Mouse (Mus musculus) mouse embryonic stem cell (cell line): ENCODE data around the gene Myom1.

ENCODE experiments used
- in situ Hi-C, 2 experiments: fragments of 300-500 bp; cut with MboI; formaldehyde crosslinking; loops; 1 replicate in 1 of 2; 3 replicates in 1 of 2; pipeline ENCODE4 v1.14.3; 2019 to 2020; ENCODE audit warnings: low sequenced_read_pairs in 2 of 2, low pct_unique_long_range_greater_than_20kb in 1 of 2, mixed read lengths in 1 of 2; ENCODE audit not compliant: unreplicated experiment in 1 of 2

The Myom1 gene

DNA sequence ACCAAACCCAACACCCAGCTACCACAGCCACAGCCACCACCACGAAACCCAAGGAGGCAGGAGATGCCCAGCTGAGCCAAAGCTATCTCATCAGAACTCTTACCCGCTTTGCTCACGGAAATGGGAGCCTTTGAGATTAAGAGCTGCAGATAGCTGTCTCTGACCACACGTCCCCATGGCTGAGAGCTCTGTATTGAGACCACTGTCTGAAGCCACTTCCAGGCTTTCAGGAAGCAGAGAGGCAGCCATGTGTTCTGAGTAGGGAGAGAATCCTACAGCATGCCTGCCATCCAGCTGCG is 38.1 kb downstream of the Myom1 start:
- in situ Hi-C loops = no loop called here

GRCm38 (mm10) chr17:71042645-71043044 is 40.2 kb downstream of the Myom1 start:
- in situ Hi-C loops = no loop called here

DNA sequence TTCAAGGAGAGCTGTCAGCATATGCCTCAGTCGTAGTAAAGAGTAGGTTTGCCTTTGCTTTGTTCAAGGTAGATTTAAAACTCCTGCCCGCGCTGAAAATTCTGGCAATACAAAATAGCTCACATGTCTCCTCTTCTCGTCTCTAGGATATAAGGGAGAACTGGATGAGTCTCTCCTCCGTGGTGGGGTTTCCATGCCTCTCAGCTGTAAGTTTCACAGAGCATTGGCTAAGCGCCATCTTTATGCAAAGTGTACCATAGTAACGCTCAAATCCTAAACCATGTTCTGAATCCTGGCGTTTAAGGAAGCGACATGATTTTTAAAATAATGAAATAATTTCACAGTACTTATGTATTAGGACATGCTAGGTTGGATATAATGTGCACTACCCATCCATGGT is 43.2 kb downstream of the Myom1 start:
- in situ Hi-C loops = no loop called here

GRCm38 (mm10) chr17:71046856-71047255 is 44.4 kb downstream of the Myom1 start:
- in situ Hi-C loops = no loop called here

DNA sequence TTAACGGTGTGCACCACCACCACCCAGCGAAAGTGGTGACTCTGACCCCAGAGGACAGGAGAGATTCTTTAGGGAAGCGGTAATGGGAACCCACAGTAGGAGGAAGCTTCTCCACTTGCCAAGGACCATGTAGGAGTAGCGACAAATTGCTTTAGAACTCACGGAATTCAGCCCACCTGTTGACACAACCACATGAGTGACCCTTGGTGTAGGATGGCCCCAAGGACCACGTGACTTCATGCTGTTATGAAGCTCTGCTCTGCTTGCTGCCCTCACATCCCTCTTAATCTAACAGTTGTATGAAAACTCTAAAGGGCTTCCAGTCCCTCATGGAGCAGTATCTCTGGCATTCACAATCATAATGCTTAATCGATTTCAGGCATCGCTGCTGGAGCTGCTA is 46.9 kb downstream of the Myom1 start:
- in situ Hi-C loops = no loop called here

GRCm38 (mm10) chr17:71053134-71053708 is 50.8 kb downstream of the Myom1 start:
- in situ Hi-C loops = no loop called here

DNA sequence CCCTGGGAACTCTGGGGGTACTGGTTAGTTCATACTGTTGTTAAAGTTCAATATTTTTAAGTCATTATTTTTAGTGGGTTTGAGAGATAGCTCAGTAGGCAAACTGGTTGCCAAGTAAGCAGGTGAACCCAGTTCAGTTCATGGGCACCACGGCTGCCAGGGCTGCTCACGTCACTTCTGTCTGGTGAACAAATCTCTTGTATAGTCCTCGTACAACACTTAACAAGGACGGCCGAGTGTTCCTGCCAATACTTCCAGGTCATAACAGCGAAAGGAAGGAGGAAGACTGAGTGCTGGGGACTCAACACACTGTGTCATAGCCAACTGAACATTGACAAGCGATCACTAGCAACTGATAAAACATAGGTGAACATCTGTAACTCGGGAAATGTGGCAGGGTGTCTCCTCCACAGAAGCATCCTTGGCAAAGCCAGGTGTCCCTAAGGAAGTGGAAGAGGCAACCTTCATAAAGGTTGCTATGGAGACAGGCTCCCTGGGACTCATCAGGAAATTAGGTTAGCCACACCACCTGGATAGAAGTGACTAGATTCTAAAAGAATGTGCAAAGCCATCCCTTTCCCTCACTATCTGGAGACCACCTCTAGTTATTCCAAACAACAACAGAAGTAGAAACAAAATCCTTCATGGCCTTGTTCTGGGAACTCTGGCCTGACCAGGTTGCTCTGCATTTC is 52.9 kb downstream of the Myom1 start:
- in situ Hi-C loops = no loop called here

DNA sequence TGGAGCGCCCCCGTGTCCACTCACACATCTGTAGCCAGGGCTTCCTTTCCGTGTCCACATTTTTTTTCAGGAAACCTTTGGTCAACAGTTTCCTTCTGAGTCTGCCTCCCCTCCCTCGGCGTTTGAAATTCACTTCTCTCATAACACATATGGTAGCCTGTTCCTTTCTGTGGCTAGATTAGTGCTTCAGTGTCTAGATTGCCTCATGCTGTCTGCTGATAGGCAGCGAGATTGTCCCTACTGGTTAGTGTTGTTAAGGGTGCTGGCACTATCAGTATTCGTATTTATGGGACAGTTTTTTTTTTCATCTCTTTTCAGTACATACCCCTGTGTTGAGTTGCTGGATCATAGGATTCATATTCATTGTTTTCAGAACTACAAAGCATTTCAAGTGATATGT is 54.0 kb downstream of the Myom1 start:
- in situ Hi-C loops = no loop called here

DNA sequence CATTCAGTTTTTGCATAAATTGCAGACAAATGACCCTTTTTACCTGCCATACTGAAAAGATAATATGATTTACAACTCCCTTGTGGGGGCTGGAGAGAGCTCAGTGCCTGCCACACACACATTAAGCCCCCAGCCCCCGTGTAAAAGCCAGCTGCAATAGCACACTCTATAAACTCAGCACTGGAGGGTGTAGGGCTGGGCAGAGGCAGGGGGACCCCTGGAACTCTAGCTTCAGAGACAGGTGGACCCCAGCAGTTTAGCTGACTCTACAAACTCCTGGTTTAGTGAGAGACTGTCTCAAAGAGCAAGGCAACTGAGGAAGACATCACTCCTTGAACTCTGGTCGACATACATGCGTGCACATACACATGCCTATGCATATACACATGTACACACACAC is 55.3 kb downstream of the Myom1 start:
- in situ Hi-C loops = no loop called here

DNA sequence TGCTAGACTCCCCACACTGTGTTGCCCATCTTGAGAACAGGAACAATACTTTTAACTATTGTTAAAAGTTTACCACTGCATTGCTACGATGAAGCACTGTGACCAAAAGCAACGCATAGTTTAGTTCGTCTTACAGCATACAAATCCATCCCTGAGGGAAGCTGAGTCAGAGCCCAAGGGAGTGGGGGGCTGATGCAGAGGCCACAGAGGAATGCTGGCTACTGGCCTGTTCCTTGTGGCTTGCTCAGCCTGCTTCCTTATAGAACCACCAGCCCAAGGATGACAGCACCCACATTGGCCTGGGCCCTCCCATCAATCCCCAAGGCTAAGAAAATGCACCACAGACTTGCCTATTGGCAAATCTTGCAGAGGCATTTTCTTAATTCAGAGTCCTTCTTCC is 56.8 kb downstream of the Myom1 start:
- in situ Hi-C loops = no loop called here

- in situ Hi-C loops = no loop called here
Measured at GRCm38 (mm10) chr17:71062049-71062560, 59.7 kb downstream of the Myom1 start.

GRCm38 (mm10) chr17:71062870-71063602 is 60.6 kb downstream of the Myom1 start:
- in situ Hi-C loops = no loop called here

DNA sequence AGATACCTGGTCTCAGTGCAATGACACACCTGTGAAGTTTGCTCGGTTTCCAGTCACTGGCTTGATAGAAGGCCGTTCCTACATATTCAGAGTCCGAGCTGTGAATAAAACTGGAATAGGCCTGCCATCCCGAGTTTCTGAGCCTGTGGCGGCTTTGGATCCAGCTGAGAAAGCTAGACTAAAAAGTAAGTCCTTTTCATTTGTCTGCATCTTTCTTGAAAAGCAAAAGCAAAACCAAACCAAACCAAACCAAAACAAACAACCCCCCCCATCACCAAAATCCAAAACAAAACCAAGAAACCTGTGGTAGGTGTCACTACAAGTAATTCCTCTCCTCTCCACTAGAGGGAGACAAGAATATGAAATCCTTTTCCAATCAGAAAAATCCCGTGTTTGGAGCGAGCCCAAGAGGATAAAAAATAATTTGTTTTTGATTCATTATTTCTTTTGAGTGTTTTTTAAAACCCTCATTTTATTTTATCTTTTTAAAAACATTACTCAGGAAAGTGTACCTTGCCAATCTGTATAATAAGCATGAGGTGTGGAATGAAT is 62.1 kb downstream of the Myom1 start:
- in situ Hi-C loops = no loop called here

DNA sequence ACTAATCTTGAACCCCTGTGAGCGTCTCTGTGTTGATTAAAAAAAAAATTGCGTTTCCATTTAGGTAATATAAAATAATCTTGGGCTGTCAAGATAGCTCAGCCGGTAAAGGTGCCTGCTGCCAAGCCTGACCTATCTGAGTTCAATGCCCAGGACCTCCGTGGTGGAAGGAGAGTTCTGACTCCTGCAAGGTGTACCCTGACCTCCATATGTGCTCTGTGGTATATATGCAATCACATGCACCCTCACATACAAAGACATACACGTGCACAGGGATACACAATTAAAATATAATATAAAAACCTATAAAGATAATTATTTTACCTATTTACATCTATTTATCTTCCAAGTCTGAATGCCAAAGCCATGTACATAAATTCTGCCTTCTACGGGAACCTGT is 62.7 kb downstream of the Myom1 start:
- in situ Hi-C loops = no loop called here

GRCm38 (mm10) chr17:71069176-71069575 is 66.7 kb downstream of the Myom1 start:
- in situ Hi-C loops = no loop called here

DNA sequence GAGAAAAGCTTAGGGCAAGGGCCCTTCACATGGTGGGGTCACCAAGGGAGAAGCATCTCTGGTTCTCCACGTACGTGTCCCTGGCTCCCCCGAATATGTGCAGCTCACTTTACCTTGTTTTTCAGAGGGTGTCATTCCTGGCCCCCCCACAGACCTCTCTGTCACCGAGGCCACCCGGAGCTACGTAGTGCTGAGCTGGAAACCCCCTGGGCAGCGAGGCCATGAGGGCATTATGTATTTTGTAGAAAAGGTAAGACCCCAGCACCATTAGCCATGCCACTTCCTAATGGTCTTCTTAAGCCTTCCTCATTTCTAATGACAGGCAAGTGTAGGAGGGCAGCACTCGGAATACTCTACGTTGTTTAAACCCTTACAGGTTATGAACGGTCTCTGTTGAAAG is 69.5 kb downstream of the Myom1 start:
- in situ Hi-C loops = no loop called here

DNA sequence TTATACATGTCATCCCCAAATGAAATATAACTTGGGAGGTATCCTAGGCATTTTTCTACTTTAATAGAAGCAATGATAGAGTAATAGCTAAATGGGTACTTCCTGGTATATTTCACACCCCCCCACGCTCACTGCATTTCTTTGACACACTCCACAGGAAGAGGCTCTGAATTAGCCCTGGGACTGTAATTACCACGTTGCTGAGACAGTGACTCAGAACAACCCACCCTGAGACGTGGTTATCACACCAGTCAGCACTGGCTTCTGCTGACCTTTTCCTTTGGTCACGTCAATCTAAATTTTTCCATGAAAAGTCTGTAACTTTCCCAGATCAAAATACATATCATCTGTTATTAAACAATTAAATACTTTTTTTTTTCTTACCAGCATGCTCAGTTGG is 72.0 kb downstream of the Myom1 start:
- in situ Hi-C loops = no loop called here

GRCm38 (mm10) chr17:71081986-71082385 is 79.6 kb downstream of the Myom1 start:
- in situ Hi-C loops = no loop called here

DNA sequence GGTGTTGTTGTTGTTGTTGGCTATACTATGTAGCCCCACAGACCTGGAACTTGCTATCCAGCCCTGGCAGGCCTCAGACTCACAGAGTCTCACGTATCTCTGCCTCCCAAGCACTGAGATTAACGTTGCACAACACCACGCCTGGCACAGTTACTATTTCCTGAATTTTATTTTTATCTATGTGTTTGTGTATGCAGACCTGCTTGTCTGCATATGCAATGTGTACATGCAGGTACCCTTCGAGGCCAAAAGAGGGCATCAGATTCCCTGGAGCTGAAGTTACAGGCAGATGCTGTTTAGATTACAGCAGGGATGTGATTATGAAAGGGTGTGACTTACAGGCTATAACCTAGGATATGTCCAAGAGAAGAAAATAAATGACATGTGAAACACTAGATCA is 84.5 kb downstream of the Myom1 start:
- in situ Hi-C loops = no loop called here
